Mouse (Mus musculus) kidney, embryonic 16.5 days (tissue): ENCODE data around the gene Pfkfb4. TPM values are rescaled to one million over a fixed set of nuclear protein-coding genes. Genes with fewer than 3 reads are reported as not detected.

ENCODE experiments used
- ATAC-seq: fragments of 200-750 bp; cut with Nextera tagmentation; 2 replicates; pipeline ENCODE4 v1.8.0; 2017; ENCODE audit warnings: moderate TSS enrichment; ENCODE audit not compliant: low FRiP score, low TSS enrichment
- H3K27ac ChIP-seq: fragments of 300-500 bp; sonication (generic); 2 replicates; pipeline ENCODE4 v1.5.1; 2014; ENCODE audit warnings: low read length
- H3K27me3 ChIP-seq: fragments of 300-500 bp; sonication (generic); 2 replicates; pipeline ENCODE4 v1.6.1; 2014; ENCODE audit warnings: low read length, control low read depth, mixed read lengths; ENCODE audit not compliant: insufficient read depth
- H3K36me3 ChIP-seq: fragments of 300-500 bp; sonication (generic); 2 replicates; pipeline ENCODE4 v1.6.1; 2014; ENCODE audit warnings: low read length, control low read depth, mixed read lengths; ENCODE audit not compliant: insufficient read depth
- H3K4me1 ChIP-seq: fragments of 300-500 bp; sonication (generic); 2 replicates; pipeline ENCODE4 v1.6.1; 2014; ENCODE audit warnings: low read length, control low read depth, mixed read lengths; ENCODE audit not compliant: insufficient read depth
- H3K4me2 ChIP-seq: fragments of 300-500 bp; sonication (generic); replicated peaks from 2 replicates; pipeline ENCODE4 v1.6.1; 2014; ENCODE audit warnings: low read depth, low read length
- H3K4me3 ChIP-seq: fragments of 300-500 bp; sonication (generic); 2 replicates; pipeline ENCODE4 v1.5.1; 2014; ENCODE audit warnings: mild to moderate bottlenecking, low read length
- H3K9ac ChIP-seq: fragments of 300-500 bp; sonication (generic); replicated peaks from 2 replicates; pipeline ENCODE4 v1.6.1; 2014; ENCODE audit warnings: low read length
- H3K9me3 ChIP-seq: fragments of 300-500 bp; sonication (generic); 2 replicates; pipeline ENCODE4 v1.6.1; 2016; ENCODE audit warnings: low read length, control low read depth
- WGBS: fragments of 180-500 bp; shearing (Covaris S2); extraction: QIAGEN DNeasy Blood & Tissue Kit; methylation state at CpG from one replicate; pipeline ENCODE4 v1.1.7; 2014; 5-methylcytosine and 5-hydroxymethylcytosine counted together
- polyA plus RNA-seq: library from polyadenylated mRNA; unstranded; fragments of >200 nt; fragmentation: Nextera tagmentation; extraction: Ambion mirVana; gene quantifications from 2 replicates; pipeline ENCODE4 v1.2.1, GENCODE M21; 2015

Gene Pfkfb4
- polyA plus RNA-seq, 1 experiment from 2014 or later, result 10.4 TPM

DNA sequence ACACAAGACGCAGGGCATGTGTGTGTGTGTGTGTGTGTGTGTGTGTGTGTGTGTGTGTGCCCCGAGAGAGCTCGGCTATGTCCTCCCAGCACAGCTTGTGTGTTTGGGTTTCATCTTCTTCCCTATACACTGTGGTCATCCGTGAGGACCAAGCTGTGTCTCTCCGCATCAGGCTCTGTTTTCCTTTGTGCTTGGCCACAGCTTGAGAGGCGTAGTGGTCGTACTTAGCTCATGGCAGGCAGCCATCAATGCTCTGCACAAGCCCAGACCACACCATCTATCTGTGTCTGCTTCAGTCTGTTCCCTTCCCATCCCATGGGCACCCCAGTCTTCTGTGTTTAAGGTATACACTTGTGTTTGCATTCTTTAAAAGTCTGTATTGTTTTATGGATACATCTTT, 49.8 kb downstream of the Pfkfb4 start:
- no peak for ATAC-seq
- Histone ChIP-seq H3K9me3 (no peaks in the 10 kb centered on the region), H3K4me3 (no peak overlapping the region), H3K9ac (no peak overlapping the region), H3K4me1 (peaks cover 22% of the 10 kb centered on the region), H3K27me3 (no peaks in the 10 kb centered on the region), H3K36me3 (no peaks in the 10 kb centered on the region), H3K27ac (no peak overlapping the region), H3K4me2 (no peak overlapping the region; the same call in 1 of the 2 replicates)
- 75% methylated on average over 7 of the region's 7 CpGs for WGBS

DNA sequence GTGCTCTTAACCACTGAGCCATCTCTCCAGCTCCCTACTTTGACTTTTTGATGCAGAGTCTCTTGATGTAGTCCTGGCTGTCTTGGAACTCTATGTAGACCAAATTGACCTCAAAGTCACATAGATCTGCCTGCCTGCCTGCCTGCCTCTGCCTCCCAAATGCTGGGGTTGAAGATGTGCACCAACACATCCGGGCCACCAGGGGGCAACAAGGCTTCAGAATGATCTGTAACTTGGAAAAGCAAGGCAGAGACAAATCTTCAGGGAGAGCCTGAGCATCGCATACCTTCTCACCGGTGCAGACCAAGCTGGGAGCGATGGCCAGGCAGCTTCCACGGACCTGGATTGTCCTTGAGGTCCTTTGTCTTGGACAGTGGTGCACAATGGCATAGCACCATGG, 54.7 kb downstream of the Pfkfb4 start:
- 46% methylated on average over 5 of the region's 5 CpGs for WGBS
- no peaks in the 10 kb centered on the region for H3K9me3 ChIP-seq

DNA sequence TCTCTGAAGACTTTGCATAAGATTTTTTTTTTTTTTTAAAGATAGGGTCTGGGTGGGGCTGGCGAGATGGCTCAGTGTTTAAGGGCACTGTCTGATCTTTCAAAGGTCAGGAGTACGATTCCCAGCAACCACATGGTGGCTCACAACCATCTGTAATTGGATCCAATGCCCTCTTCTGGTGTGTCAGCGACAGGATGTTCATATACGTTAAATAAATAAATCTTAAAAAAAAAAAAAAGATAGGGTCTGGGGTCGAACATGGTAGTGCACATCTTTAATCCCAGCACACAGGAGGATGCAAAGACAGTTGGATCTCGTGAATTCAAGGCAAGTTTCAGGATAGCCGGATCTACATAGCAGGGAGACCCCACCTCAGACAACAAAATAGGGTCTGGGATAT, 57.7 kb downstream of the Pfkfb4 start:
- peaks cover 14% of the 10 kb centered on the region; the same call in 1 of the 2 replicates for H3K36me3 ChIP-seq
- no peak overlapping the region for H3K4me3 ChIP-seq
- H3K27me3 ChIP-seq, result no peaks in the 10 kb centered on the region
- no peaks in the 10 kb centered on the region for H3K9me3 ChIP-seq
- H3K4me2 ChIP-seq, result no peak overlapping the region
- 78% methylated on average over 7 of the region's 7 CpGs for WGBS
- no peak overlapping the region for H3K9ac ChIP-seq
- H3K4me1 ChIP-seq, result peaks cover 2% of the 10 kb centered on the region
- H3K27ac ChIP-seq, result no peak overlapping the region
- ATAC-seq, result no peak

More for the DNA sequence above, 54.7 kb downstream of the Pfkfb4 start:
- H3K4me2 ChIP-seq, result no peak overlapping the region
- no peak overlapping the region for H3K4me3 ChIP-seq
- no peaks in the 10 kb centered on the region for H3K27me3 ChIP-seq
- H3K36me3 ChIP-seq, result peaks cover 4% of the 10 kb centered on the region; the same call in 1 of the 2 replicates
- H3K27ac ChIP-seq, result no peak overlapping the region
- no peak for ATAC-seq
- no peak overlapping the region for H3K9ac ChIP-seq
- H3K4me1 ChIP-seq, result no peaks in the 10 kb centered on the region; the same call in 1 of the 2 replicates

DNA sequence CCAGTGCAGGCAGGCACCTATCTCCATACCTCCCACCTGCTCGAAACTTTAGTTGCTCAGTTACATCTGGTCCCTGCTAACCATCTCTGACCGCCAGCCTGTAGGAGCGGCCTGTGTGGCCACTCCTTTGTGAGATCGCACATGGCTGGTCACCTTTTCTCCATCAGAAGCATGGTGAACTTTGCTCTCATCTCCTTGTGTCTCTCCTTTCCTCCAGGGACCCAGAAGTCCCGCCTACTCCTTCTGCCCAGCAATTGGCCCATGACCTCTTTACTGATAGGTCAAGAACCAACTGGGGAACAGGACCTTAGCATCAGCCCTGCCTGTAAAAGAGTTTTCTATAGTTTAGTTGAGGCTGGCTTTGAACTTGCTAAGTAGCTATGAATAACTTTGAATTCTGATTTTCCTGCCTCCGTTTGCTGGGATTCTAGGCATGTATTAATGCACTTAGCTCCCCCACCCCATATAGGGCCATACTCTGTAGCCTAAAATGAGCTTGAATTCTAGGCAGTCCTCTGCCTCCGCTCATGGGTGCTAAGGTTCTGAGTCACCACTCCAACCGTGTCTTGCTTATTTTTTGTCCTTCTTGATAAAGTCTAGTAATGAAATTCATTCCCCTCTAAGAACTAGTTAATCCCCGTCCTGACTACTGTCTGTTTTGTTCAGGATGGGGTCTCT, 58.6 kb downstream of the Pfkfb4 start:
- Histone ChIP-seq H3K27me3 (no peaks in the 10 kb centered on the region), H3K36me3 (peaks cover 14% of the 10 kb centered on the region; the same call in 1 of the 2 replicates), H3K27ac (no peak overlapping the region), H3K4me2 (no peak overlapping the region), H3K9ac (no peak overlapping the region), H3K9me3 (no peaks in the 10 kb centered on the region), H3K4me1 (peaks cover 8% of the 10 kb centered on the region), H3K4me3 (no peak overlapping the region)
- ATAC-seq, result no peak
- WGBS, result 80% methylated on average over 9 of the region's 9 CpGs

DNA sequence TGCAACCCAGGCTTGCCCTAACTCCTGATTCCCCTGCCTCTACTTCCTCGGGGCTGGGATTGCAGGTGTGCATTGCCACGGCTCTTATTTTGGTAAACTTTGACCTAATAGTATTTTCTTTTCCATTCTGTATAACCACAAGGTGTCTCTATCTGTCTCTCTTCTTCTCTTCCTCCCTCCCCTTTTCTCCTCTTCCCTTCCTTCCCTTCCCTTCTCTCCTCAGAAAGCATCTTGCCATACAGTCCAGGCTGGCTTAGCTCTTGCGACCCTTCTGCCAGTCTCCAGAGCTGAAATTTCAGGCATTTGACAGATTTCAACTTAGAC, 59.1 kb downstream of the Pfkfb4 start:
- H3K4me3 ChIP-seq, result no peak overlapping the region
- H3K27ac ChIP-seq, result no peak overlapping the region
- H3K9ac ChIP-seq, result no peak overlapping the region
- H3K36me3 ChIP-seq, result peaks cover 14% of the 10 kb centered on the region; the same call in 1 of the 2 replicates
- peaks cover 12% of the 10 kb centered on the region for H3K4me1 ChIP-seq
- no peak for ATAC-seq
- 58% methylated on average over 3 of the region's 3 CpGs for WGBS
- no peaks in the 10 kb centered on the region for H3K27me3 ChIP-seq
- no peaks in the 10 kb centered on the region for H3K9me3 ChIP-seq
- no peak overlapping the region for H3K4me2 ChIP-seq

DNA sequence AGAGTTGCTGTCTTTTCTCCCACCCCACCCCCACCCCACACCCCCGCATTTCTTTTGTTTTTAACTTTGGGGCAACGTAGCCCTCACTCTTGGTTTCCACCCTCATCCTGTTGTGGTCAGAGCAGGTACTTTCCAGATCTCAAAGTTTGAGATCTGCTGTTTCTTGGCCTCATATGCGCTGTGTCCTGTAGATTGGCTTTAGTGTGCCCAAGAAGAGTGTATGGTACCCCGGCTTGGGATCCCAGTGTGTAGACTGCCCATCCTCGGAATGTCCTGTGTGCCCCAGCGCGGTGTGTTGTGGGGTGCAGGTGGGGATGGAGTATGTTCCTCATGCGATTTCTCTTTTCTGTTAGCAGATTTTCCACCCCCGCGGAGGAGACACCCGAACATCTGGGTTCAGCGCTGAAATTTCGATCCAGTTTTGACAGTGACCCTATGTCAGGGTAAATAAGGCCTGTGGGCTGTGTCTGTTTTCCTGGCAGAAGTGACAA, 59.5 kb downstream of the Pfkfb4 start:
- Histone ChIP-seq H3K4me2 (no peak overlapping the region), H3K4me3 (no peak overlapping the region), H3K9ac (no peak overlapping the region), H3K27me3 (no peaks in the 10 kb centered on the region), H3K36me3 (peaks cover 14% of the 10 kb centered on the region; the same call in 1 of the 2 replicates), H3K9me3 (no peaks in the 10 kb centered on the region), H3K4me1 (peaks cover 12% of the 10 kb centered on the region), H3K27ac (no peak overlapping the region)
- no peak for ATAC-seq
- WGBS, result 90% methylated on average over 13 of the region's 13 CpGs

DNA sequence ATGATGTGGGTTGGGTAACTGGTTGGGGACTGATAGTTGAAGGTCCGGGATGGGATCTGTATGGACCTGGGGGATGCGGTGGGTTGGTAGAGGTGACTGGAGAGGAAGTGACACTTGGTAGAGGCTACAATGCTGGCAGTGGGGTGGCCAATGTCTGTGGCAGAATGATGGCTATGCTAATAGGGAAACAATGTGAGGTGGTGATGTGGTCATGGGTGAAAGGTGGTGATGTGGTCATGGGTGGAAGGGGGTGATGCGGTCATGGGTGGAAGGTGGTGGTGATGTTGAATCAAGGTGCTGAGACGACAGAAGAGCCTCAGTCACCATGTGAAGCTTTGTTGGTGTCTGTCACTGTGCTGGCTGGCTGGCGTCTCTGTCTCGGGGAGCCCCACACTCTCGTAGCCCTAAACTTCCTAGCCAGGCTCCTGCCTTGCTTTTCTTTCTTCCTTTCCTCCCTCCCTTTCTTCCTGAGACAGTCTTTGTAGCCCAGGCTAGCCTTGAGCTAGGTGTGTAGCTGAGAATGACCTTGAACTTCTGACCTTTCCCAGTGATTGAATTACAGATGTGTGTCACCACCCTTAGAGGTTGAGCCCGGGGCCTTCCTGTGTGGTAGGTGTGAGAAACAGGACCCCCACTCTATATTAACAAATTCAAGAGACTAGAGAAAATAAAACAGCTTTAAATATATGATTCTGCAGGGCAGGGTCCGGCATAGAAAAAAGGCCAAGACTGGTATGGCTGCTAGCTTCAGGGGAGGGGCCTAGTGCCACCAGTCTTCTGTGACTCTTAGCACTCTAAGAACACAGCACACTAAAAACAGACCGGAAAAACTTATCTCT, 60.3 kb downstream of the Pfkfb4 start:
- peaks cover 12% of the 10 kb centered on the region for H3K4me1 ChIP-seq
- no peaks in the 10 kb centered on the region for H3K9me3 ChIP-seq
- no peak overlapping the region for H3K27ac ChIP-seq
- peaks cover 21% of the 10 kb centered on the region for H3K36me3 ChIP-seq
- ATAC-seq, result no peak
- H3K4me3 ChIP-seq, result no peak overlapping the region
- 90% methylated on average over 10 of the region's 10 CpGs for WGBS
- no peak overlapping the region for H3K4me2 ChIP-seq
- H3K9ac ChIP-seq, result no peak overlapping the region
- H3K27me3 ChIP-seq, result no peaks in the 10 kb centered on the region

DNA sequence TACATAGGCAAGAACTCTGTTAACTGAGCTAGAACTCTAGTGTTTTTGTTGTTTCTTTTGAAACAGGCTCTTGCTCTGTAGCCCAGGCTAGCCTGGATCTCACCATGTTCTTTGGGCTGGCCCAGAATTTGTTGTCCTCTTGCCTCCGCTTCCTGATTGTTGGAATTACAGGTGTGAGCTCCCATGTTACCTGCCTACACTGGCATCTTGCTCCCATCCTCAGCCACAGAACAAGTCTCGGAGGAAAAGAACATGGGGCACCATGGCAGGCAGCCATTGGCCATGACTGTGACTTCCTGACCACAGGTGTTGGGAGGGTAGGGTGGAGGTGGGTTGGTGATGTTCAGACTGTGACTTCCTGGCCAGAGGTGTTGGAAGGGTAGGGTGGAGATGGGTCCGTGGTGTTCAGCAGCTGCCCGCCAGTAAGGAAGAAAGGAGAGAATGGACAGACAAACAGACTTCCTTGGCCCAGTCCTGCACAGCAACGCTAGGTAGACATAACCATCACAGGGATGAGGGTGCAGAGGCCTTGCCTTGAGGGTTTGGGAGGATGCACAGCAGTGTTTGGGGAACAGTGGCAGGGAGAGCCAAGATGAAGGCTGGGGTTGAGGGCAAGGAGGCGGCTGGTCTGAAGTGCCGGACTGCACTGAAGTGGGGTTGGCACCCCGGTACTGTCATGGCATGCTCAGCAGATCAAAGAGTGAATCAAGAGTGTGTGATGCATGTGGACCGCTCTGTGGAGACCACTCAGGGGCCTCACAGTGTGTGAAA, 61.1 kb downstream of the Pfkfb4 start:
- ATAC-seq, result no peak
- Histone ChIP-seq H3K9ac (no peak overlapping the region), H3K27ac (no peak overlapping the region), H3K4me3 (no peak overlapping the region), H3K4me2 (no peak overlapping the region), H3K4me1 (peaks cover 12% of the 10 kb centered on the region), H3K9me3 (no peaks in the 10 kb centered on the region), H3K27me3 (no peaks in the 10 kb centered on the region), H3K36me3 (peaks cover 29% of the 10 kb centered on the region)
- 86% methylated on average over 9 of the region's 9 CpGs for WGBS

DNA sequence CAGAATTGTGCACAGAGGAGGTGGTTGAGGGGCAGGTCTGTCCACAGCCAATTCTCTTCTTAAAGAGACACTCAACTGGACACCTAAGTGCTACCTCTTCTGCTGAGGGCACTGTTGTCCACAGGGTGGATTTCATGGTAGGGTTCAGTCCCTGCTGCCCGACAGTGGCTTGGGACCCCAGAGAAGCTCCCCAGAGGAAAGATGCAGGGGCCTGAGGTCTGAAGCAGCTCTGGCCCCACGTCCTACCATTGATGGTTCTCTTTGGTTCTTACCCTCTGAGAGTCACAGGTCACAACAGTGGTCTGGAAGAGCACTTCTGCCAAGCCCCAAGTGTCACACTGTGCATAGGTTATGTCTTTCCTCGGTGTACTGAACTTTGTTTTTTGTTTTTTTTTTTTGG, 61.8 kb downstream of the Pfkfb4 start:
- H3K9me3 ChIP-seq, result no peaks in the 10 kb centered on the region
- no peak for ATAC-seq
- H3K27ac ChIP-seq, result no peak overlapping the region
- H3K4me2 ChIP-seq, result no peak overlapping the region
- H3K9ac ChIP-seq, result no peak overlapping the region
- H3K4me3 ChIP-seq, result no peak overlapping the region
- H3K36me3 ChIP-seq, result peaks cover 36% of the 10 kb centered on the region
- no peaks in the 10 kb centered on the region for H3K27me3 ChIP-seq
- 74% methylated on average over 3 of the region's 3 CpGs for WGBS
- H3K4me1 ChIP-seq, result peaks cover 13% of the 10 kb centered on the region
